Mouse (Mus musculus) CH12.LX (cell line): ENCODE measurements around the gene Arhgap35.

Experiments used
- CHD2 ChIP-seq: IDR thresholded peaks from 2 replicates; pipeline ENCODE4 v1.6.1; 2011; ENCODE audit warnings: low read length, improper control_type of control experiment
- MAFK ChIP-seq: IDR thresholded peaks from 2 replicates; pipeline ENCODE4 v1.6.1; 2011; ENCODE audit warnings: low read length, improper control_type of control experiment; ENCODE audit not compliant: insufficient replicate concordance
- PAX5 ChIP-seq: IDR thresholded peaks from 2 replicates; pipeline ENCODE4 v1.6.1; 2012; ENCODE audit warnings: low read length, inconsistent platforms, mixed read lengths

- TF ChIP-seq CHD2, result no peak
- TF ChIP-seq MAFK, result no peak
- no peak for TF ChIP-seq PAX5
Measured at GRCm38 (mm10) chr7:16621066-16621622, 6.4 kb upstream of the Arhgap35 start.
